Mouse (Mus musculus) gastrocnemius, postnatal 10 days (tissue): ENCODE data around the gene Hoxa10. TPM values are rescaled to one million over a fixed set of nuclear protein-coding genes. Genes with fewer than 3 reads are reported as not detected.

ENCODE experiments used
- DNase-seq: peaks from one replicate; pipeline ENCODE4 v3.0.0; 2021; ENCODE audit warnings: mixed read lengths
- total RNA-seq, 2 experiments: library from RNA; stranded (reverse); gene quantifications; 2 replicates each; pipeline ENCODE4 v1.2.3; 2021

Gene Hoxa10
- total RNA-seq, 2 experiments from 2014 or later, result 30.2 to 30.8 TPM

DNA sequence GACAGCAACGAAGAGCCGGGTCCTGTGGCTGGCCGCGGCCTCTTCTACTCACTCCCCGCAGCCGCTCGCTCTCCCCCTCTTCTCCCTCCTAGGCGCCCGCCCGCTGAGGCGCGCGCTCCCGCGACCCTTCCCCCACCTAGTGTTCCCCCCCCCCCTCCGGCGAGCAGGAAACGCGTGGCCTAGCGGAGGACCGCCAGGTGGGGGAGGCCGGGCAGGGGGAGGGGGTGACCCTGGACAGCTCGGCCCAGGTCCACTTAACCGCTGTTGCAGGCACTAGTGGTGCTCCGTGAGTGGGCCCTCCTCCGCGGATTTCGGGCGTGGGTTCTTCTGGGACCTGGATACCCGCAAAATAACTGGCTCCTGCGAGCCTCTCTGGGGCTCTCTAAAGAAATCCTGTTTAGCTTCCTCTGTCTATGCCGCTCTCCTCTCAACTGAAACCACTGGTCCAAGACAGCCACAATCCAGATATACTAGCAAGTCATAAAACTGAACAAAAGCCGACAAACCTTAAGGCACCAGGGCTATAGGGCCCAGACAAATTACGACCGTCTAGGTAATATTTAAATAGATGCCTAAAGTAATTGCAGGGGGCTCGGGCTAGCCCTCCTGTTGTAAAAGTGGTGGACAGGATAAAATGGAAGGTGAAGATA is 10.0 kb downstream of the Hoxa10 start, which contains the start of gene Hoxa9:
TSS of gene Hoxa9 (minus strand) at position 574 of the 650 bp plus-strand sequence.
- peak; percentile 68 for DNase-seq

- DNase-seq, result peak; percentile 54
Measured at GRCm38 (mm10) chr6:52229558-52230416, 10.9 kb downstream of the Hoxa10 start.

- peak; percentile 61 for DNase-seq
Measured at GRCm38 (mm10) chr6:52228475-52229465, 11.9 kb downstream of the Hoxa10 start.

- no peak for DNase-seq
Measured at GRCm38 (mm10) chr6:52227470-52228222, 13.0 kb downstream of the Hoxa10 start.

- peak; percentile 42 for DNase-seq
Measured at GRCm38 (mm10) chr6:52226569-52227257, 13.9 kb downstream of the Hoxa10 start.

- DNase-seq, result peak; percentile 85
Measured at GRCm38 (mm10) chr6:52225612-52226568, 14.8 kb downstream of the Hoxa10 start.

DNA sequence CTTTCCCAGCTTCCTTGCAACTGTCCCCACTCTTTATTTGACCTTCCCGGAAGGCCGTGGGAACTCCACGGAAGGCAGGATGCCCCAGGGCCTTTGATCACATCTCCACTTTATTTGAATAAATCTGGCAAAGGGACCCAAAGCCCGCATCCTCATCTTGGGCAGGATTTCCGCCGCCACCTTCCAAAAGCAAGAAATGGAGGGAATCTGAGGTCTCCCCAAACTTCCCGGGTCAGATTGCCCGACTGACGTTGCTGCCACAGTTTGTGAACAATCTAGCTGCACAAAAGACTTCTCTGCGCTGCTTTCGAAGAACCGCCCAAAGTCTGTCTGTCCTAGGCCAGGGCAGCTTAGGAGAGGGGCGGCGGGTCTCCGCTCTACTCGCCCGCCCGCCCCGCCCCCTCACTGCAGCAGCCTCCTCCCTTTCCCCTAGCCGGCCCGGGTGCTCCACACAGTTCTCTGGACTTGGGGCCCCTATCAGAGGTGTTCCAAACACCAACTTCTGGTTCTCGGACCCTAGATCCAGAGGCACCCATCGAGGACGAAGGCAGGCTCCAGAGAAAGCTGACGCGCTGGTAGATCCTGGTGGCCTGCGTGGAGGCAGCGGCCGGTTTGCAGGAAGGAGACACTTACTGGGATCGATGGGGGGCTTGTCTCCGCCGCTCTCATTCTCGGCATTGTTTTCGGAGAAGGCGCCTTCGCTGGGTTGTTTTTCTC is 15.6 kb downstream of the Hoxa10 start:
- DNase-seq, result no peak

- no peak for DNase-seq
Measured at GRCm38 (mm10) chr6:52223939-52224760, 16.5 kb downstream of the Hoxa10 start.

- DNase-seq, result peak; percentile 9
Measured at GRCm38 (mm10) chr6:52222729-52223128, 17.9 kb downstream of the Hoxa10 start.

GRCm38 (mm10) chr6:52221993-52222685 is 18.5 kb downstream of the Hoxa10 start:
- DNase-seq, result peak; percentile 41

DNA sequence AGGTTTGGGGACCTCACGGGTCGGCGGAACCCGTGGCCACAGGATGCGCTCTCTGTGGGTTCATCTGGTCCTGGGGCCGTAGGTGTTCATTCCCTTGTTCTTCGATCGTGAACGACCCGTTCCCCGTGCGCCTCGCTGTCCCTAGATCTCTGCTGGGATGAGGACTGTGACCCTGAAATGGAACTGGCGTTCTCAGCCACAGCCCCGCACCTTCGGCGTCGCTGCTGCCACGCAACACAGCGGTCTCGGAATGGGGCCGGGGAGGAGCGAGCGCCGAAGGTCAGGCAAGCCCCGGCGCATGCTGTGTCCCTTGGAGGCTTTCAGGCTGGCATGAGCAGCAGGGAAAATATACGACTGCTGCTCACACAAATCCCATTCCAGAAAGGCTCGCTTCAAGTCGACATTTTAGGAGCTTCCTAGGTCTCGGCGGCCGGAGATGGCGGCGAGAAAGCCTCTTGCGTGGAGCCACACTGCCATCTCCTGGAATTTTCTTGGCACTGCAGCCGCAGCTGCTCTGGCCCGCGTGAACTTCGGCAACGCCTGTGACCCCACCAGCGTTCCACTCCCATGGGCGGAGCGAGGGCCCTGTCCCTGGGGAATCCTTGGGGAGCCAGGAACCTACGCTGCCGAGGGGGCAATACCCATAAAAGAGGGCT is 19.2 kb downstream of the Hoxa10 start, which contains the start of gene Hoxa7:
TSS of gene Hoxa7 (minus strand) at position 518 of the 656 bp plus-strand sequence.
- peak; percentile 94 for DNase-seq

GRCm38 (mm10) chr6:52220865-52221310 is 19.8 kb downstream of the Hoxa10 start:
- DNase-seq, result no peak

- DNase-seq, result no peak
Measured at GRCm38 (mm10) chr6:52220003-52220864, 20.4 kb downstream of the Hoxa10 start.

DNA sequence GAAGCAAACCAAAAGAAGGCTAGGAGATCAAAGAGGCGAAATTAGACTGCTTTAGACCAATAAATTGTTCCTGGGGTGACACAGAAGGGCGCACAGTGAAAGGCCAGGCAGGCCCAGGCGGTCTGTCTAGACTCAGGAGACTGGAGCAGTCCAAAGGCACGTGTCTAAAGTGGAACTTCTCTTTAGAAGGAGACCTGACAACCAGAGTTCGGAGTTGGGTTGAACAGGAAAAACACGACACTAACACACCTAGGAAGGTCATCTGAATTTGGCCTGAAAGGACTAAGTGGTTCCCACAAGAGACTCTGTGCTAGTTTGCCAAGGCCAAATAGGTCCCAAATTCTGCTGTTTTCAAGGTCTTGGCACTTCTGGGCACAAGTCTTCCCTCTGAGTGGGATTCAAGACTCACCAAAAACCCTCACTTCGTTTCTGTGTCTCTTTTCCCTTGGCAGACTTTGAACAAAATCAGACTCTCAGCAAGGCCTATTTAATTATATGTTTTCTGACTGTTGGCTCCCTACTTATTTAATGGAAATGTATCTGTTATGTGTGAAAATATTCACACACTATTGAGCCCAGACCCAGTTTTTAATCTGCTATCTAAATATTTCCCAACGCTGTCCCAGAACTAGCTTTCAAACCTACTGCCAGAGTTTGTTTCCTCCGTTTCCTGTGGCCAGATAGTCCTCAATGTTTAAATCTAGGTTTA is 21.3 kb downstream of the Hoxa10 start:
- DNase-seq, result no peak
